Mouse (Mus musculus): ENCODE measurements at regions not wholly inside any gene's neighbourhood (a gene's known extent, or its start where the extent isn't known, plus 50 kb on each side); places are given as distances from the start of the nearest gene placed in this dataset.
A peak's percentile ranks its signal among the peaks of the same experiment; 100 is the strongest.

GRCm38 (mm10) chr7:98768460-98768859 is 65.6 kb downstream of the Thap12 start:
- DNase-seq (ENCODE audit: low spot score) = no peak

- DNase-seq (ENCODE audit: low spot score) = no peak
Observed at GRCm38 (mm10) chr7:98769111-98769734, 65.7 kb upstream of the Wnt11 start.

- no peak for DNase-seq (ENCODE audit: low spot score)
Observed at GRCm38 (mm10) chr7:98770257-98770890, 64.5 kb upstream of the Wnt11 start.

GRCm38 (mm10) chr7:98771134-98771775 is 63.7 kb upstream of the Wnt11 start:
- DNase-seq (ENCODE audit: low spot score) = no peak

GRCm38 (mm10) chr7:98774597-98774996 is 60.3 kb upstream of the Wnt11 start:
- DNase-seq (ENCODE audit: low spot score) = no peak

- DNase-seq (ENCODE audit: low spot score) = no peak
Observed at GRCm38 (mm10) chr7:98775031-98775430, 59.9 kb upstream of the Wnt11 start.

GRCm38 (mm10) chr7:98777304-98777849 is 57.5 kb upstream of the Wnt11 start:
- DNase-seq (ENCODE audit: low spot score) = no peak

GRCm38 (mm10) chr7:98778929-98779328 is 56.0 kb upstream of the Wnt11 start:
- DNase-seq (ENCODE audit: low spot score) = peak; percentile 55

GRCm38 (mm10) chr7:98783521-98783920 is 51.4 kb upstream of the Wnt11 start:
- DNase-seq (ENCODE audit: low spot score) = no peak

GRCm38 (mm10) chr7:98783954-98784353 is 51.0 kb upstream of the Wnt11 start:
- peak; percentile 55 for DNase-seq (ENCODE audit: low spot score)

GRCm38 (mm10) chr7:98784369-98784931 is 50.5 kb upstream of the Wnt11 start:
- no peak for DNase-seq (ENCODE audit: low spot score)

Measured in urinary bladder, adult 2 months (tissue).